Mouse (Mus musculus) hindbrain, embryonic 13.5 days (tissue): ENCODE results near the gene Ipo7. TPM values are rescaled to one million over a fixed set of nuclear protein-coding genes. Genes with fewer than 3 reads are reported as not detected.
"Not testable (repeated sequence)": the region's sequence is repeated elsewhere in the genome, so short reads cannot be mapped to it uniquely, and the experiment has no call there.

Experiments used
- ATAC-seq: fragments of 200-750 bp; cut with Nextera tagmentation; 2 replicates; pipeline ENCODE4 v1.8.0; 2017; ENCODE audit warnings: moderate TSS enrichment; ENCODE audit not compliant: low FRiP score
- H3K27ac ChIP-seq: fragments of 300-500 bp; sonication (generic); 2 replicates; pipeline ENCODE4 v1.5.1; 2015; ENCODE audit warnings: inconsistent platforms, mild to moderate bottlenecking, moderate library complexity
- H3K27me3 ChIP-seq: fragments of 300-500 bp; sonication (generic); 2 replicates; pipeline ENCODE4 v1.6.1; 2015; ENCODE audit warnings: mild to moderate bottlenecking, inconsistent platforms
- H3K36me3 ChIP-seq: fragments of 300-500 bp; sonication (generic); 2 replicates; pipeline ENCODE4 v1.6.1; 2015; ENCODE audit warnings: mild to moderate bottlenecking, inconsistent platforms
- H3K4me1 ChIP-seq: fragments of 300-500 bp; sonication (generic); replicated peaks from 2 replicates; pipeline ENCODE4 v1.6.1; 2015; ENCODE audit warnings: inconsistent platforms
- H3K4me2 ChIP-seq: fragments of 300-500 bp; sonication (generic); 2 replicates; pipeline ENCODE4 v1.6.1; 2015; ENCODE audit warnings: inconsistent platforms, mild to moderate bottlenecking, moderate library complexity
- H3K4me3 ChIP-seq: fragments of 300-500 bp; sonication (generic); 2 replicates; pipeline ENCODE4 v1.5.1; 2015; ENCODE audit warnings: mild to moderate bottlenecking, inconsistent platforms
- H3K9ac ChIP-seq: fragments of 300-500 bp; sonication (generic); 2 replicates; pipeline ENCODE4 v1.6.1; 2015; ENCODE audit warnings: mild to moderate bottlenecking, inconsistent platforms
- H3K9me3 ChIP-seq: fragments of 300-500 bp; sonication (generic); 2 replicates; pipeline ENCODE4 v1.6.1; 2016; ENCODE audit warnings: inconsistent platforms
- WGBS: fragments of 180-500 bp; shearing (Covaris S2); methylation state at CpG from one replicate; pipeline ENCODE4 v1.1.7; 2015; 5-methylcytosine and 5-hydroxymethylcytosine counted together
- polyA plus RNA-seq: library from polyadenylated mRNA; unstranded; fragments of >200 nt; fragmentation: Nextera tagmentation; extraction: Ambion mirVana; gene quantifications from 2 replicates; pipeline ENCODE4 v1.2.1, GENCODE M21; 2015

Ipo7 gene
- polyA plus RNA-seq, 1 experiment from 2014 or later = 42.2 TPM

DNA sequence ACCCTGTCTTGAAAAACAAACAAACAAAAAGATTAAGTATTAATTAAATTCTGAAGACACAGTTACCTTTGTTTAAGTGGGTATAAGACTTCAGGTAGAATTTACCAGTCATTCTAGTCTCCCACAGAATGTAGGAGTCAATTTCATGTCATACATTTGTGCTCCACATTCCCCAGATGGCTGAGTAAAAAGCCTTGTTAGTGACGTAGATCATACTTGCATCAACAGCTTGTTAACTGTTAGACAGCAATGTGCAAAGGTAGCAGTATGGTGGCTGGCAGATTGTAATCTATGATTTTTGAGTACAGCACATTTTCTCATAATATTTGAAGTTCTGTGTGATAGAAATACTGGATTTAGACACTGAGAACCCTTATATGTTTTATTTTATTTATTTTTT lies 10.8 kb downstream of the Ipo7 start:
- no peak overlapping the region for H3K9ac ChIP-seq
- no peak overlapping the region for H3K4me3 ChIP-seq
- H3K9me3 ChIP-seq = no peaks in the 10 kb centered on the region
- no peak overlapping the region for H3K4me2 ChIP-seq
- no peak for ATAC-seq
- H3K27me3 ChIP-seq = no peaks in the 10 kb centered on the region
- WGBS = 73% methylated on average over 1 of the region's 1 CpGs
- no peaks in the 10 kb centered on the region for H3K4me1 ChIP-seq
- H3K27ac ChIP-seq = no peak overlapping the region
- peaks cover 40% of the 10 kb centered on the region for H3K36me3 ChIP-seq

DNA sequence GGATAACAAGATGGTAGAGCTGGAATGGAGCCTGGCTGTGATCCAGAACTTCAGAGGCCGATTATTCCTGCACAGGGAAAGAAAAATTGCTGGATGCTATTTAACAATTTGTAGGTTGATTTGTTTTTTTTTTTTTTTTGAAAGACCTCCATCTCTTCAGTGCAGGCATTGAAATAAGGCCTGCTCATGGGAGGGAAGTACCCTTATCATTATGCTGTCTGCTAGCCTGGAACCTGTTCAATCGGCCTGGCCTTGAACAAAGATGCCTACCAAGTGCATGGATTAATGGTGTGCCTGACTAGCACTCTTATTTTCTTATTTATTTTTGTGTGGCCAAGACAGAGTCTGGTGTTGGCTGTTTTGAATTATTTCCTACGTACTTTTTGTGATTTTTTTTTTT lies 12.3 kb downstream of the Ipo7 start:
- Histone ChIP-seq H3K4me2 (no peak overlapping the region), H3K4me3 (no peak overlapping the region), H3K9ac (no peak overlapping the region), H3K9me3 (no peaks in the 10 kb centered on the region), H3K27me3 (no peaks in the 10 kb centered on the region), H3K36me3 (peaks cover 41% of the 10 kb centered on the region), H3K4me1 (no peaks in the 10 kb centered on the region), H3K27ac (no peak overlapping the region)
- ATAC-seq = no peak
- 91% methylated on average over 3 of the region's 3 CpGs for WGBS

- H3K27me3 ChIP-seq, H3K4me2 ChIP-seq, ATAC-seq, H3K4me3 ChIP-seq, H3K27ac ChIP-seq, H3K9me3 ChIP-seq, H3K9ac ChIP-seq: not testable (repeated sequence)
- H3K4me1 ChIP-seq = peaks cover 13% of the 10 kb centered on the region
- 95% methylated on average over 2 of the region's 2 CpGs for WGBS
- H3K36me3 ChIP-seq = peaks cover 32% of the 10 kb centered on the region
Measured at GRCm38 (mm10) chr7:110057723-110058122, 39.6 kb downstream of the Ipo7 start.

DNA sequence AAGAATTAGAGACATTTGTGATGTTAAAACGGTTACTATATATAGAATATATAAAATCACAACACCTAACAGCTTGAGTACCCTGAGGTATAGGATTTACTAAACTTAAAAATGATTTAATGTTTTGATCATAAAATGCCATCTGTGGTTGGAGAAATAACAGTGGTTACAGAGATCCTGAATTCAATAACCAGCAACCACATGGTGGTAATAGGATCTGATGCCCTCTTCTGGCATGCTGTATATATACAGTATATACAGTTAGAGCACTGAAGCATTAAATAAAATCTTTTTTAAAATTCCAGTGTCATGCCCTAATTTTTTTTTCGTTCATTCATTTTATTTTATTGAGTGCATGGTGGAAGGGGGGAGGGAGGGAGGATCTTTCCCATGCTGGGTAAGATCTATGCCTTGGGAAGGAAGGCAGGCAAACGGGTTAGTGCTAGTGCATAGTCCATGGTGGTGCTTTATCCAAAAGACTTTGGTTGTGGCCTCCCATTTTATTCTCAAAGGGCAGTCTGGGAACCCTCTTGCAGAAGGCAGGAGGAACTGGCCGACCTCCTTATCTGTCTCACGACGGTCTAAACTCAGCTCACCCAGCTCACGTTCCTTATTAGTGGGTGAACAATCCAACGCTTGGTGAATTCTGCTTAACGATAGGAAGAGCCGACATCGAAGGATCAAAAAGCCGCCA lies 41.2 kb downstream of the Ipo7 start:
- no peak for ATAC-seq
- H3K9ac ChIP-seq = 0 out of 2 replicates have a peak overlapping the region, but pooled peaks have one; percentile 96
- peaks cover 24% of the 10 kb centered on the region for H3K36me3 ChIP-seq
- H3K4me1 ChIP-seq = peaks cover 17% of the 10 kb centered on the region
- no peak overlapping the region for H3K4me2 ChIP-seq
- H3K27me3 ChIP-seq = no peaks in the 10 kb centered on the region
- H3K4me3 ChIP-seq = 0 out of 2 replicates have a peak overlapping the region, but pooled peaks have one; percentile 1
- 89% methylated on average over 12 of the region's 12 CpGs for WGBS
- peak overlapping the region; percentile 100; the same call in 1 of the 2 replicates for H3K27ac ChIP-seq
- H3K9me3 ChIP-seq = no peaks in the 10 kb centered on the region

GRCm38 (mm10) chr7:110060106-110060668 lies 42.1 kb downstream of the Ipo7 start:
- Histone ChIP-seq H3K36me3 (peaks cover 16% of the 10 kb centered on the region), H3K27me3 (no peaks in the 10 kb centered on the region), H3K27ac (peak overlapping the region; percentile 100), H3K9ac (peak overlapping the region; percentile 96), H3K9me3 (no peaks in the 10 kb centered on the region), H3K4me3 (peak overlapping the region; percentile 77), H3K4me1 (peaks cover 17% of the 10 kb centered on the region), H3K4me2 (peak overlapping the region; percentile 75)
- WGBS = 19% methylated on average over 5 of the region's 5 CpGs
- ATAC-seq = no peak

- Histone ChIP-seq H3K27ac (peak overlapping the region; percentile 100), H3K4me2 (peak overlapping the region; percentile 75), H3K27me3 (no peaks in the 10 kb centered on the region), H3K9ac (peak overlapping the region; percentile 96), H3K4me1 (peaks cover 17% of the 10 kb centered on the region), H3K9me3 (no peaks in the 10 kb centered on the region), H3K4me3 (peak overlapping the region; percentile 77), H3K36me3 (peaks cover 15% of the 10 kb centered on the region)
- WGBS = 1% methylated on average over 26 of the region's 26 CpGs
- peak; percentile 39; the same call in 1 of the 2 replicates for ATAC-seq
Measured at GRCm38 (mm10) chr7:110060669-110061198, 42.7 kb downstream of the Ipo7 start.

DNA sequence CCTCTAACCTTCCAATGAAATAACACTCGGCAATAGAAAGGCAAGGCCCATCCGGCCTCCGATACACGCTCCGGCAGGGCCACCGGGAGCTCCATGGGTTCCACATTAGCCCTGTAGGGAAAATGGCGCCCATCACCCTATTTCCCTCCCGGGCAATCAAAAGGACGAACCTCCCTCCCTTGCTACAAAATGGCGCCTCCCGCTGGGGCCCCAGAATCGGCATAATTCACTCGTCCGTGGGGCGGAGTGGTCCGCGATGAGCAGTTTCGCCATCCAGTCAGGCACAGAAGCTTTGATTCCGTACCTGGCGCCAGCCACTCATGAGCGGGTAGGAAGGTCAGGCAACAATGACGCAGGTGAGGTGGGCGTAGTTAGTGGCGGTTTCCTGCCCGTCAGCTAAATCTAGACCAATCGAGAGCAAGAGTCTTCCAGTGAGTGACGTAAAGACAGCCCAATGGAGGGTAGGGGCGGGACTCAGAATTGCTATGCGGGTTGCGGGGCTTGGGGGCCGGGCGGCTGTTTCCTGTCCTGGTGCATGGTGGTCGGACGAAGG lies 43.2 kb downstream of the Ipo7 start, which contains the start of gene Zfp143:
Gene Zfp143, plus strand, starts transcription at position 19 of the 553 bp plus-strand sequence.
- peak within 1 kb of the TSS; percentile 98 for H3K9ac ChIP-seq
- ATAC-seq = peak; percentile 99
- H3K27me3 ChIP-seq = no peaks in the 10 kb centered on the region
- peaks cover 13% of the 10 kb centered on the region for H3K36me3 ChIP-seq
- peak within 1 kb of the TSS; percentile 77 for H3K4me3 ChIP-seq
- H3K4me1 ChIP-seq = peaks cover 17% of the 10 kb centered on the region
- H3K9me3 ChIP-seq = no peaks in the 10 kb centered on the region
- H3K4me2 ChIP-seq = peak within 1 kb of the TSS; percentile 75
- H3K27ac ChIP-seq = peak within 1 kb of the TSS; percentile 100
- under 1% methylated on average over 34 of the region's 34 CpGs for WGBS

- no peaks in the 10 kb centered on the region for H3K9me3 ChIP-seq
Measured at GRCm38 (mm10) chr7:110061752-110062273, 43.7 kb downstream of the Ipo7 start.

GRCm38 (mm10) chr7:110063731-110064130 lies 45.7 kb downstream of the Ipo7 start:
- peaks cover 17% of the 10 kb centered on the region for H3K4me1 ChIP-seq
- WGBS = 98% methylated on average over 9 of the region's 9 CpGs
- H3K9me3 ChIP-seq = no peaks in the 10 kb centered on the region
- ATAC-seq = no peak
- no peak overlapping the region for H3K27ac ChIP-seq
- no peaks in the 10 kb centered on the region for H3K27me3 ChIP-seq
- no peak overlapping the region for H3K4me2 ChIP-seq
- no peak overlapping the region for H3K9ac ChIP-seq
- H3K36me3 ChIP-seq = peaks cover 19% of the 10 kb centered on the region
- H3K4me3 ChIP-seq = no peak overlapping the region

More at GRCm38 (mm10) chr7:110061752-110062273, 43.7 kb downstream of the Ipo7 start:
- Histone ChIP-seq H3K4me3 (peak overlapping the region; percentile 72), H3K4me1 (peaks cover 17% of the 10 kb centered on the region), H3K4me2 (peak overlapping the region; percentile 59), H3K27me3 (no peaks in the 10 kb centered on the region), H3K9ac (peak overlapping the region; percentile 98), H3K27ac (peak overlapping the region; percentile 100), H3K36me3 (peaks cover 12% of the 10 kb centered on the region; the same call in 1 of the 2 replicates)
- no peak for ATAC-seq
- under 1% methylated on average over 47 of the region's 48 CpGs for WGBS

- ATAC-seq = no peak
- Histone ChIP-seq H3K27ac (no peak overlapping the region), H3K27me3 (no peaks in the 10 kb centered on the region), H3K9me3 (no peaks in the 10 kb centered on the region), H3K4me2 (no peak overlapping the region), H3K9ac (no peak overlapping the region), H3K4me1 (no peaks in the 10 kb centered on the region), H3K4me3 (no peak overlapping the region), H3K36me3 (peaks cover 51% of the 10 kb centered on the region)
- WGBS = 94% methylated on average over 2 of the region's 2 CpGs
Measured at GRCm38 (mm10) chr7:110069070-110069469, 51.0 kb downstream of the Ipo7 start.

GRCm38 (mm10) chr7:110078168-110078567 lies 60.1 kb downstream of the Ipo7 start:
- Histone ChIP-seq H3K4me1 (0 out of 2 replicates have a peak, but pooled peaks cover under 1% of the 10 kb centered on the region), H3K4me2 (no peak overlapping the region), H3K9ac (no peak overlapping the region), H3K9me3 (no peaks in the 10 kb centered on the region), H3K36me3 (peaks cover 95% of the 10 kb centered on the region), H3K27me3 (no peaks in the 10 kb centered on the region), H3K4me3 (no peak overlapping the region), H3K27ac (no peak overlapping the region)
- 96% methylated on average over 5 of the region's 5 CpGs for WGBS
- no peak for ATAC-seq
